Mouse (Mus musculus): ENCODE data around the gene Poll.
A peak's percentile ranks its signal among the peaks of the same experiment; 100 is the strongest.

Poll gene

DNA sequence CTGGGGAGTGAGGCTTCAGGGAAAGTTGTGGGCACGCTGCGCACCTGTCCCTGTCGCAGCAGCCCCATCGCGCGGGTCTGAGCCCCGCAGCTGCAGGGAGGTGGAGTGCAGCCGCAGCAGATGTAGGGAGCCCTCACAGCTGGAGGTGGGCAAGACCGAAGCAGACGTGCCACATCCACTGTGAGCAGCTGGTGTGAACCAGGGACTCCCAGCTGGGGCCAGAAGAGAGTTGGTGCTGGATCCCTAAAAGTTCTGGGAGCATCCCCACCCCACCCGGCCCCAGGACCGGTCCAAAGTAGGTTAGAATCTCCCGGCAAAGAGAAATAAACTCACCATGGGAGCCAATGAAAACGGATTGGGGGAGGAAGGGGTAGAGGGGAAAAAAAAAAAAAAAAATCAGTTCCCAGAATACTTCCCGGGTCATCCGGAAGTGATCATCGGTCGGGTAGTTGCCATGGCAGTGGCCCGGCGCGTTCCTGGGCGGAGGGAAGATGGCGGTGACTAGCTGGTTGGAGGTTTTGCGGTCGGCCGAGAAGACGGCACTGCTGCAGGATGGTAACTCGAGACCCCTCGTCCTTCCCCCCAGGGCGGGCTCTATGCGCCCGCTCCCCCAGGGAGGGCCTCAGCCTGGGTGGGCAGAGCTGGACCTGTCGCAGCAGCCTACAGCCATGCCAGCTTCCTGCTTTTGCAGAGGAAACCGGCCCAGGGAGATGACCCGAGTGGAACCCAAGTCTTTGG, at the start of gene Poll, which contains the start of gene Gm17018:
Poll (minus strand) TSS at position 379 of the 738 bp plus-strand sequence.
Gm17018 (plus strand) TSS at position 463 of the 738 bp plus-strand sequence.
- ATAC-seq (ENCODE audit: low TSS enrichment) = peak; percentile 97

- ATAC-seq (ENCODE audit: low TSS enrichment) = no peak
Measured at GRCm38 (mm10) chr19:45608648-45609339, 48.5 kb upstream of the Poll start.

DNA sequence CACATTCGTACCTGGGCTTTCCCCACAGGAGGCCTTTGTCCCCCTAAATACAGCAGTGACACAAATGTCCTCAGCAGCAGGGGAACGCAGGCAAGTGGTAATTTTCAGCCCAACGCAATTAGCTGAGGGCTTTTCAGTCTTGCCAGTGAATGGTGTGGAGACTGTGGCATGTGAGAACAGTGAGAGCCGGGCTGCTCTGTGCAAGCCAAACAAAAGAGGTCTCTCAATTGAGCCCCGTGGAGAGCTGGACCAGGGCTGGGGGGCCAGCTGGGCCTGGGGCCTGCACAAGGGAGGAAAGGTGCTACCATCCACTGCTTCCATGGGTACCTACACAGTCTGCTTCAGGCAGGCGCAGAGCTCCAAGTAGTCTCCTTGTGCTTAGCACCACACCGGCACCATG, 47.1 kb upstream of the Poll start:
- ATAC-seq (ENCODE audit: low TSS enrichment) = no peak

DNA sequence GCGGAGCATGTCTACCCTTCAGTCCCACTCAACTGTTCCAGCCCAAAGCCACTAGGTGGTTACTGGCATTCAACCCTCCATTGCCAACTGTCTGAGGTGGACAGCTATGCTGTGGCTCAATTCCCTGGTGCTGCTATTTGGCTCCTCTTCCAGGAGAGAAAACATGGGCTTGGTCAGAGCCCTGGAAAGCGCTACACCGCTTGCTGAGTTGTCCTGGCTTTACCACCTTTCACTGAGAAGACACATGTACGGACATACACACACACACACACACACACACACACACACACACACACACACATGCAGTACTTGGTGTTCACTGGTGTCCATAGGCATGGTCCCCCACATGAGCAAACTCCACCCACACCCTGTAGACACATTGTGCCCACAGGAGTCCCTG, 46.4 kb upstream of the Poll start:
- ATAC-seq (ENCODE audit: low TSS enrichment) = no peak

GRCm38 (mm10) chr19:45602606-45603005, 42.3 kb upstream of the Poll start:
- ATAC-seq (ENCODE audit: low TSS enrichment) = no peak

DNA sequence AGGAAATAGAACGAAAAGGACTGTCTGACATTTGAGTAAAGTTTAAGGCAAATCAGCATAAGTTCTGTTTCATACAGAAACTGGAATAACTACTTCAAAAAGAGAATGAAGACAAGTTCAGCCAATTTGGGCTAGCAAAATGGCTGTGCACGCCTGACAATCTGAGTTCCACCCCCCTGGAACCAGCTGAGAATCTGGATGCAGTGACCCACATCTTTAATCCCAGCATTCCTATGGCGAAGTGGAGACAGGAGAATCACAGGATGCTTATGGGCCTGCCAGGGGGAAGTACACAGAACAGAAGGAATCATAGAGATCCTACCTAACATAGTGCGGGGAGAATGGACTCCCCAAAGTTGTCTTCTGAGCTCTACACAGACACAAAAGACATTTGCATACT, 36.8 kb upstream of the Poll start:
- no peak for ATAC-seq (ENCODE audit: low TSS enrichment)

- no peak for ATAC-seq (ENCODE audit: low TSS enrichment)
Measured at GRCm38 (mm10) chr19:45596434-45596833, 36.1 kb upstream of the Poll start.

DNA sequence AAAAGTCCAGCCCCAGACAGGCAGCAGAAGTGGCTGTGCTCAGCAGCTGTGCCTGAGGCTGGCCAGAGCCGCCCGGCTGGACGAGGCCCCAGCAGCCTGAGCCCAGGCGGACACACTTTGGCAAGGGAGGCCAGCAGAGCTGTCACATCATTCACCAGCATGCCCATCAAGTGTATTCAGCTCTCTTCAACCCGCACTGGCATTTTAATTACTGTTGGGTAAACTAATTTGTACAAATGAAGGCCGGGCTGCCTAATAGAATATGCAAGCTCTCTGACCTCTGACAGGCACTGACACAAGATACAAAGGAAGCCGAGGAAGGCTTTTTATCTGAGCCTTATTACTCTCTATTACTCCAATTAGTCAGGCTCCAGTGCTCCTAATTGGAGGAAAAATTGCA, 35.7 kb upstream of the Poll start:
- ATAC-seq (ENCODE audit: low TSS enrichment) = no peak

DNA sequence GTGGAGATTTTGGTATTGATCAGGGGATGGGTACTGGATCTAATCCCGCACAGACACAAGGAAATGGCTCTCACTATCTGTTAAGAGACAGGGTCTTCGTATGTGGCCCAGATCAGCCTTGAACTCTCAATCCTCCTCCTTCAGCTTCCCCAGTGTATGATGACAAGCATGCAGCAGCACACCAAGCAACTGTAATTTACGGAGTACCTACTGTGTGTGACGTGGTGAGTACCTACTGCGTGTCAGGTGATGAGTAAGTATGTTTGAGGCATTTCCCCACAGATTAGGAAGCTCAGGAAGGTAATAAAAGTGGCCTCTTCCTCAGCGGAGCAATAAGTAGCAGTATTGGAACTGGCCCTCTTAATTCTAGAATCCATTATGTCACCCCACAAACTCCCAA, 35.1 kb upstream of the Poll start:
- ATAC-seq (ENCODE audit: low TSS enrichment) = no peak

DNA sequence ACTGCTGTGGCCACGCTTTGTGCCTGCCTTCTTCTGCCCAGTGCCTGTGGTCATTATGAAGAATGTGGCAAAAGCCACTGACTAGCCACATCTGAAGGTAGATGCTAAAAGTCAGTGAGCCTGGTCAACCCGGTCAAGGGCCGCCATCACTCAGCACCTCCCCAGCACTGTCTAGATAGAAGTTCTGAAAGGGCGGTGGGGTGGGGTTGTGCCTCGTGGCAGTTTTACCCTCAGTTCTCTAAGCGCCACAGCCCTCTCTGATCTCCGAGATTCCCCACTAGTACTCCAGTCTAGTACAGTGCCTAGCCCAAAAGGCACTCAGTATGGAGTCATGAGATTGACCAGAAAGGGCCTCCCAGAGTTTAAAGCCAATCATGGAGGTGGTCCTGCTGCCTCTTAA, 33.7 kb upstream of the Poll start:
- no peak for ATAC-seq (ENCODE audit: low TSS enrichment)

DNA sequence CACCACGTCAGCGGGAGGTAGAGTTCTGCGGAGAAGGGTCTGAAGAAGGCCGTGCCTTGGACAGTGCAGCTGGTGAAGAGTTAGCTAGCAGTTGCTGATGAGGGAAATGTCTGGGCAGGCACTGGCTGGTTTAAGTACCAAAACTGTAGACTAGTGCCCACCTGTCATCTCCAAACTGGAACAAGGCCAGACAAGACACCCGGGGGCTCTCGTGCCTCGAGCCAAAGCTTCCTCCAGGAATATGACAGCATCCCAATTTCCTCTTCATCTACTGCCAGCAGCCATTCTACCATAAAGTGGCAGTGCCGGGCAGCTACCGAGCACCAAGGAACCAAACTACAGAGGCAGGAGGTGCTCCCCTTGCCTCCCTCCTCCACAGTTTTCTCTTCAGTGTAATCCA, 32.6 kb upstream of the Poll start:
- no peak for ATAC-seq (ENCODE audit: low TSS enrichment)

- ATAC-seq (ENCODE audit: low TSS enrichment) = no peak
Measured at GRCm38 (mm10) chr19:45591704-45592103, 31.4 kb upstream of the Poll start.

- no peak for ATAC-seq (ENCODE audit: low TSS enrichment)
Measured at GRCm38 (mm10) chr19:45589761-45590160, 29.4 kb upstream of the Poll start.

DNA sequence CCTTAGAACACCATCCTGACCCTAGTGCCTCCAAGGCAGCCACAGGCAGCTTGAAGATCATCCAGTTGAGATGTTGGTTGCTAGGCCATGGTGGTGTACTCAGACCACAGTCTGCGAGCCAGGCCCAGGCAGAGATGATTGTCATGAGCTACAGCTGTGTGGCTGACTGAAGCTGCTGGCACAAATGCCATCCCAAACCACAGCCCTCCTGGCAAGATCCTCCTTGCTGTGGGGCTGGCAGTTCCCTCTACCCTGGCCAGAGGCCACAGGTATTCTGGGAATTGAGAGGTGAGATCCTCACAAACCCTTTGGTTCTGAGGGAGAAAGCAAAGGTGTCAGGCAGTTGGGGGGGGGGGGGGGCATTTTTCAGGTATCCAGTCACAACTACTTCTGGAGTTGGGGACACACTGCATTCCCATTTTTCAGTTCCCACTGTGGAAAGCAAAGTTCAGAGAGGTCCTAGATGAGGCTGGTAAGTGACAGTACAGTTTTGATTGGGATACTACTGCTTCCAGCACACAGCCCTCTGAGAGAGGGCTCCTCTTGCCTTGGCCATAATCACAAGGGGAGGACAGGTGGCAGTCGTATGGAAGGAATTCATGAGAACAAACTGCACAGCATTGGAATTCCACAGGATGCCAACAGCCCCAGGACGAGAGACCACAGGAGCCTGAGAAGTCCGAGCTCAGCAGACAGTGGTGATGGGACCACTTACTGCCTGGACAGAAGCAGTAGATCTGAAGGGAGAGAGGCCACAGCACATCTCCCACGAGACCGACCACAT, 27.4 kb upstream of the Poll start:
- no peak for ATAC-seq (ENCODE audit: low TSS enrichment)

GRCm38 (mm10) chr19:45586850-45587249, 26.5 kb upstream of the Poll start:
- ATAC-seq (ENCODE audit: low TSS enrichment) = no peak

DNA sequence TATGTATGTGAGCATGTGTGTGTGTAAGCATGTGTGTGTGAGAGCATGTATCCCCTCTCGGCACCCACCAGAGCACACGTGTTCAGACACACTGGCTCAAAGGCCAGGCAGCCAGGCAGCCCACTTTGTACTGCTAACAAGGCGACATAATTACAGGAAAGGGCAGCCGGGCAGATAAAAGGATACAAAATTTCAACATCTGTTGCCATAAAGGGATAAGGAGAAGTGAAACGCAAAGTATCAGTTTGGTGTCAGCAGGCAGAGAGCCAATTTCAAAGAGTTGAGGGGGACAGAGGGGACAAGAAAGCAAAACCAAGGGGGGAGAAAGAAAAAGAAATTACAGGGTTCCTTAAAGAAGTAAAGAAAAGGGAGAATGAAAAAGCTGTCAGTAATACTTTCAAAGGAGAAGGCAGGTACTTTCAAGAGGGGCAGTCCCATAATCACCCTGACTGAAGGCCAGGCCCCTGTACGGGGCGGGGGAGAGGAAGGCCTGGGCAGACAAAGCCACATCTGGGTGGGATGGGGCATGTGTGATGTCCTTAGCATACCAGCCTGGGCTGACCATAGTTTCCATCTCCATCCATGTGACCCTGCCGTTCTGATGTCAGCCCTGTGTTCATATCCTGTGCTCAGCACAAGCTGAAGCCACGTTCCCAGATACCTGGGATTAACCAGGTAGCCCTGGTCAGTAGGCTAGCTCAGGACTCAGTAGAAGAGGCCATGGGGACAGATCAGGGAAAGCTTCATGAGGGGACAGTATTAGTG, 24.7 kb upstream of the Poll start:
- no peak for ATAC-seq (ENCODE audit: low TSS enrichment)

DNA sequence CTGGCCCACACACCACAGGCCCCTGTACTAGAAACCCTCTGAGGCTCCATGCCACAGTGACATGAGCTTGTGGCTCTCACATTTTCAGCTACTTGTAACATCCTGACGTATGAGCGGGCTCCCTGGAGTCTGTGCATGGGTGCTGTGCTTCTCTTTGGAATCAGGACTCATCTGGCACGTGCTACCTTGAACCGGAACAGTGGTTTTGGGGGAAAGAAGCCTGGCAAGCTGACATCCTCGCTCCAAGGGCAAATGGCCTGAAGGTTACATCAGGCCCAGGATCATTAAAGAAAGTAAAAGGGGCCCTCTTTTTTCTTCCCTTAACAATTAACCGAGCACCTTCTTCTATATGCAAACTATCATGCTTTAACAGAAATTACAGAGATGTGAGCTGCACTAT, 22.8 kb upstream of the Poll start:
- no peak for ATAC-seq (ENCODE audit: low TSS enrichment)

DNA sequence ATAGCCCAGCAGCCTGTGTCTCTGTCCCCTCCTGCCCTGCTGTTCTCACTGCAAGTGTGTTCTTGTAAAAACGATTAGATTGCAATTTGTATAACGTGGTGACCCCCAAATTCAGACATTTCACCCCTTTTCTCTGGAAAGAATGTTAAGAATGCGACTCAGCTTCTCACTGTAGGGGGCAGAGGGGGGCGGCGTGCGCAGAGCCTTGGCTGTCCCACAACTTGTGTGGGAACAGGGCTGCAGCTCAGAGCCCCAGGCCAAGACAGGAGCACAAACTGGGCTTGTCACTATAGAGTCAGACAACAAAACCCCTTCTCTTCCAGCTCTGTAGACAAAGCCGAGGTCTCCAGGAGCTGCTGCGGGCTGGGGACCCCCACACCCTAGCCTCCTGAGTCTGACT, 21.8 kb upstream of the Poll start:
- ATAC-seq (ENCODE audit: low TSS enrichment) = no peak

- no peak for ATAC-seq (ENCODE audit: low TSS enrichment)
Measured at GRCm38 (mm10) chr19:45581257-45581656, 20.9 kb upstream of the Poll start.

GRCm38 (mm10) chr19:45580235-45580634, 19.9 kb upstream of the Poll start:
- ATAC-seq (ENCODE audit: low TSS enrichment) = no peak

DNA sequence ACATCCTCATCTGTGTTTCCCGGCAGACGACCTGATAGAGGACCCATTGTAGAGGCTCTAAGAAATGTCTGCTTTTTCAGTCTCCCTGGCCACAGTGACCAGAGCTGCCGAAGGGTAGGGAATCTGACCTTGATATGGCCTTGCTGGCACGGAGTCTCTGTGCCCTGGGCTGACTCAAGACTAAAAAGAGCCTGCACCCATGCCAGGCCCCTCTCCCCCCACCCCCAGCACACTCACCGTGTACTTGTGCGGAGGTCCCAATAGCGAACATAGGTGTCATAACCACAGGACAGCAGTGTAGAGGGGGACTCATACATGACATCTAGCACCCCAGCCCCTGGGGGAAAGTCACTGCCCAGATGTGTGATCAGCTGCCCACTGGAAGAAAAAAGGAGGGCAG, 19.1 kb upstream of the Poll start:
- no peak for ATAC-seq (ENCODE audit: low TSS enrichment)

- no peak for ATAC-seq (ENCODE audit: low TSS enrichment)
Measured at GRCm38 (mm10) chr19:45578976-45579375, 18.6 kb upstream of the Poll start.

Measured in frontal cortex, adult (tissue).